Mouse (Mus musculus) WW6 (cell line): ENCODE data around the gene Pde4d.

Experiments
- DNase-seq: peaks from one replicate; pipeline ENCODE4 v3.0.0-alpha.2; 2013; ENCODE audit warnings: low read depth, low spot score

Pde4d gene

DNA sequence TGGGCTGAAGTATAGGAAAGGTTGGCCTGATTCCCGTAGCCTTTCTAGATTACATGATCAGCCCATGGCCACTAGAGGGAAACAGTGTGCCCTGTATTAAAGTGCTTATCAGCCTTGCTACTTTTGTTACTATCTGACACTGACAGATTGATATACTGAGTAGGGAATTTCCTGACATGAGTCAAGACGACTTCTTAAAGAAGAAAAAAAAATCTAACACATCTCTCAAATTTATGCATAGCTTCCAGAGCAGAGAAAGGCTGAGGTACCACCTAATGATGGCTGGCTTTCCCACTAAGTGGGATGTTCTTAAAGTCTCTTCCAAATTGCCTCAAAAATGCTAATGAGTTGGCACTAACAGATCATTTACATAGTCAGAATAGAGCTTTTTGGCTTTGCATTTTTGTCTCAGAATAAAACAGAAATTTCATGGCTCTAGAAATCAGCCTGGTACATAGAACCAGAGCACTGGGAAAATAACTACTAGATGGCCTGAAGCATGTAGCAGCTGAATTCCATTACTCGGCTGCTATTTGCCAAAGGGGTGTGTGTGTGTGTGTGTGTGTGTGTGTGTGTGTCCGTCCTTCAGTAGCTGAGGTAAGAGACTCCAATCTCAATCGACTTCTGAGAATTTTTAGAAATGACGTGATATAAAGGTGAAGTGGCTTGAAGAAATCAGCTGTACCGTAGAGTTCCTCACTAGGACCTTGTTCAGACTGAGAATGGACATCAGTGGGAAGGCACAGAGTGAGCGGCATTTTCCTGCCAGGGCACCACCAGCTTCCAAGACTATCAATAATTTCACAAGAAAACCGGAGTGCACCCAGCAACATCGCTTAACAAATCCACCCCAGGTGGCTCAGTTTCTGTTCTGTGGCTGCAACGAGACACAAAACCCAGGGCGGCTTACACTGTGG, 1108.9 kb downstream of the Pde4d start:
- DNase-seq: no peak

GRCm38 (mm10) chr13:109560261-109560660, 1110.5 kb downstream of the Pde4d start:
- no peak for DNase-seq

- DNase-seq: no peak
Measured at GRCm38 (mm10) chr13:109568638-109569468, 1119.1 kb downstream of the Pde4d start.

DNA sequence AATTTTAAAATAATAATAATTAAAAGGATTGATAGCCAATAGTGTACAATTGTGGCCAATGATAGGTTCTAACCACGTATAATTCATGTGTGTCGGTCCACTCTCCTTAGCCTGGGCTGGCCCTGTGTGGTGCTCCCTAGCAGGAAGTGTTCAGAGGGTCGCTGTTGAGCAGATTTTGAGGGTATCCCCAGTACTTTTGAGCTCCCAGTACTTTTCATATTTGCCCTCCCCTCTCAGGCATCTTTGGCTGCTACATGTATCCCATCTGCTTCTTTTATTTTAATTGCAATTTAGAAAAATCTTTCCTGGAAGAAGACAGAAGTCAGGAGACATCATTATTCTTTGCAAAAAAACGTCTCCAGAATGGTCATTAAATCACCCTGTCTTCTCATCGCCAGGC, 1119.7 kb downstream of the Pde4d start:
- DNase-seq: no peak

DNA sequence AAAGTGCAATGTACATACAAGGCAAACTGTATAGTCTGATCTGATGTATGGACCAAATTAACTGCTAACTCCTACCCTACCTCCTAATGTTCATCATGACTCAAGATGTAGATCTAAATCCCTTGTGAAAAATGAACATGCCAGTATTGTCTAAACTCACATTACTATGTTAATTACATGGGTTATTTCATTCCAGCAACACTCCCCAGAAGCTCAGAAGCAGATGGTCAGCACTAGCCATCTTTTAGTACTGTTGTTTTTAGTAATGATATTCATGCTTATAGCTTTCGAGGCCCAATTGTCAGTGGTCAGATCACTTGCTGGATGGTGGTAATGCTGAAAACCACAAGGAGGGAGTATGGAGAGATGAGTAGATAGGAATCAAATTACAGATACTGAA, 1127.0 kb downstream of the Pde4d start:
- DNase-seq: no peak

DNA sequence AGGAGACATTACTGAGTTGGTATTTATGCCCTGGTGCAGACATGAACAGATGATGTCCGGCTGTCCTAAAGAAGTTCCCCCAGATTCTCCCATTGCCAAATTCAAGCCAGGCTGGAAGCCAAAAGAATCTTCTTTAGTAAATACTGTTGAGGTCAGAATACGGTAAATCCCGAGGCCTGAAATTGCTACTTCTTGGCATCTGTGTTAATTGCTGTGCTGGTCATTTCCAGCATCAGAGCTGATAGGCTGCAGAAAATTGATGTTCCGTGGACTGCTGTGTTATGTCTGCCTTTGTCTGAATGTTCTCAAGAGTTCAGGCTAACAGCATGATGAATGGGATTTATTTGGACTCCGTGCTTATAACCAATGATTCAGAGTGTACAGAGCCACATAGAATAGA, 1127.7 kb downstream of the Pde4d start:
- DNase-seq: no peak

- no peak for DNase-seq
Measured at GRCm38 (mm10) chr13:109577901-109578300, 1128.2 kb downstream of the Pde4d start.

DNA sequence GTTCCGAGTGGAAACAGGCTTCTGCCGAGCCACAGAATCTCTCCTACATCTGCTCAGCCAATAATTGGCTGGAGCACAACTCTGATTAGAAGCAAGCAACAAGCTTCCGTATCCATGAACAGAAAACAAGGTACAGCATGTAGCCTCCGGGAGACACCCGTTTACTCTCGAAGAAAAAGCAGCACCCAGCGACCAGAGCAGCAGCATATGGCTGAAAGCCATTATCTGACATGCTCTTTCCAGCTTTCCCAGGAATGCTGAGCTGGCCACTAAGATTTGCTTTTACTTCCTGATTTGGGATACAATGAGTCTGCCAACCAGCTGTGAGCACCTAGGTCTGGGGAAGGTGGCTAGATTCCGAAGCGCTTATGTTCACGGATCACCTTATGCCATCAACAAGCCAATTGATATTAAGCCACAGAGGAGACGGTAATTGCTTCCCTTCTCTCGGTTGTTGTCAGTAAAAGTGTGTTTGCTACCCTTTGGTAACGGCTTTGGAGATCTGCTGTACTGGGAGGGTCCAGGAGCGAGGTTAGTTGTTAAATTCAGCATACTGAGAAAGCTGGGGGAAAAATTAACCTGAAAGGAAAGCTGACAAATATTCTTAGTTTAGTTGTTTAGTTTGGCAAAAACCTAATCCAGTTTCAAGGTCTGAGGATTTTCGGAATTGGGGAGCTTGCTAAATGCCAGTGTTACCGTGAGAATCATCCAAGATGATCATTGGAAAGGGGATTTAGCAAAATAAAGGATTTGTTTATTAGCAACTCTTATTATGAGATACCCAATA, 1131.7 kb downstream of the Pde4d start:
- DNase-seq: no peak

GRCm38 (mm10) chr13:109590048-109590447, 1140.3 kb downstream of the Pde4d start:
- no peak for DNase-seq

DNA sequence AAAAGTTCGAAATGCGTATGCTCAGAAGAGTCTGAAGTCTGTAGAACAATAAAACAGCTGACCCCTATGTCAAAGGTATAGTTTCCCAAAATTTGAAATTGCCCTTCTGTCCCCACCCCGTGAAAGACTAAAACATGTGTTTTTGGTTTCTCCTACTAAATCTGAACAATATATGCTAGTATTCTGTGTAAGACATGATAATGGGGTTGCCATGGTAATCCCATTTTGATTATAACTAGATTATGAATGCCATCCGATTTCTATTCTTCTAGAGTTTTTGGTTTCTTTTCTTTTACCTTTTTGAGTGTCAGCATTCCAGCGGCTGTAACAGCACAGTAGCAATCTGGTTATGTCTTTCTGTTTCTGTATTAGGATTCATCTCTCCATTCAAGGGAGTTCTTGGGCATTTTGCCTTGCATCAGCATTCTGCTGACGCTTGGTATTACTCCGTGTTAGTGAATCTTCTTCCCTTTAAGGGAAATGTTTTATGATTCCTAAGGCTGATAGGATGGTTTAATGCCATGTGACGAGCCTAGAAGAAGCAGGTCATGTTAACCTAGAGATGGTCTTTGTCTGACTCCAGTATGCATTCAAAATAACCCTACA, 1142.5 kb downstream of the Pde4d start:
- DNase-seq: no peak

GRCm38 (mm10) chr13:109599711-109600110, 1150.0 kb downstream of the Pde4d start:
- peak; percentile 63 for DNase-seq

DNA sequence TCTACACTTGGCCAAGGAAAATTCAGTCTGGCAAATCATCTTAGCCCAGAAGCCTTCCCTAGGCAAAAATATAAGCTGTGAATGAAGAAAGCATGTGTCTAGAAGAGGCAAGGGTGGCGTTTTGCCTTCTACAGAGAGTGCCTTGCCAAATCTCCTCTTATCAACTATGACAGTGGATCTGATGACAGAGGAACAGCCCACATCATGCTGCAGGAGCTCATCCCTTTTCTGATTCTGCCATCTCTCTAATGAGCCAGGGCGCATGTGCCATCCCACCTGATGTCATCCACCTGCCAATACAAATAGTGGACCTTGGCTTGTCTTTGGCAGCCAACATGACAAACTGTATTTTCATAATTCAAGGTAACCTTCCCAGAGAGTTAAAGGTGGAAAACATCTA, 1154.3 kb downstream of the Pde4d start:
- no peak for DNase-seq

DNA sequence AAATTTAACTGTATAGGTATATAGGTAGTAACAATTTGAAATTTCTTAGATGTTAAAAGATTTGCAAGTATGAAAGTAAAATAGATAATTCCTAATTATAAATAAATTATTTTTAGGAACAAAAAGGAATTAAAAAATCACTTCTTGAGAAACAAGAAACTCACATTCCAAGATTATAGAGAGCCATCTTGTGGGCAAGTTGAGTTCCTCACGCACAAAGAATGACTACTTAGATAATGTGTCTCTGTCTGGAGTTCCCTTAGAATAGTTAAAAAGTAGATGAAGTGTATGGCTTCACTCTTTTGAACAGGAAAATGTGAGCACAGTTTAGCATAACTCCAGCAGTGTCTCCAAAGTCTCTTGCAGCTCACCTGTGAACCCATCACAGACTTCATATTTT, 1155.4 kb downstream of the Pde4d start:
- no peak for DNase-seq

DNA sequence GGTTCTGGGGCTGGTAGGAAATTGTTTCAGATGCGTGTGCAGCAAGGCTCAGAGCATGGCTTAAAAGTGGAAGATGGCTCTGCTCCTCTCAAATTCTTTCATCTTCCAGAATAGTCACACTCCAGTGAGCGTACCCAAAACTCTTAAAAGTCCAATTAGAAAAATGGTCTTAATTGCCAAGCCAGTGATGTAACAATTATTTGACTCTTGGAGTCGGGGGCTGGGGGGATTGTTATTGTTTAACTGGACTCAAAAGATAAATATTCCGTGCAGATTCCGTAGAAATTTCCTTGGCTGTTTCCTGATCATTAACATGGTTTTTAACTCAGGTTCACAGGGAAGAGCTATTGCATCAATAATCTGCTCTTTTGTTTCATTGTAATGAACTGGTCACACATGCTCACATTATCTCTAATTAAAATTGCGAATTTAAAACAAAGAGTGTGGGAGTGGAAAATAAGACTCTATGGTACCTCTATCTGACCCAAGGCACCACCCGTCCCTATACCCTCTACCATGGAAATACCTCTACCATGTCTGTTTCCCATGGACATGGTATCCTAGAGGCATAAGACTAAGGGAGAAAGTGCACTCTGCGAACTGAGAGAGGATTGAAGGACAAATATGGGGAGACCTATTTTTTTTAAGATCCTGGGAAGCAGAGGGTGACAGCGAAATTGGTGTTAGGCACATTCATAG, 1159.5 kb downstream of the Pde4d start:
- no peak for DNase-seq

DNA sequence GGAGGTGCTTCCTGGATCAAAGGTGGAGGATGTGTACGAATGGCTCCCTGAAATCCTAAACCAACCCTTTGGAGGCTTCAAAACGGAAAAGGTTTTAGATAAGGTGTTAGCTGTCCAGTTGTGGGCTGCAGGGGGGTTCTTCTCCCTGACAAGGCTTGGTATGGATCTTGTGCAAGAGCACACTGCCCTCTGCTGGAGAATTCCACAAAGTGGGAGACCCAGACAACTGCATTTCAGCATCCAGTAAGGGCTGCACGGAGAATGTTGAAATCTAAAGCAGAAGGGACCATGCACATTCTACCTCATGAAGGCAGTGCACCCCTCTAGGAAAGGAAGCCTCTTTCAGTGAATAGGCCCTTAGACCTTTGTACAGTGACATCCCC, 1160.0 kb downstream of the Pde4d start:
- no peak for DNase-seq

DNA sequence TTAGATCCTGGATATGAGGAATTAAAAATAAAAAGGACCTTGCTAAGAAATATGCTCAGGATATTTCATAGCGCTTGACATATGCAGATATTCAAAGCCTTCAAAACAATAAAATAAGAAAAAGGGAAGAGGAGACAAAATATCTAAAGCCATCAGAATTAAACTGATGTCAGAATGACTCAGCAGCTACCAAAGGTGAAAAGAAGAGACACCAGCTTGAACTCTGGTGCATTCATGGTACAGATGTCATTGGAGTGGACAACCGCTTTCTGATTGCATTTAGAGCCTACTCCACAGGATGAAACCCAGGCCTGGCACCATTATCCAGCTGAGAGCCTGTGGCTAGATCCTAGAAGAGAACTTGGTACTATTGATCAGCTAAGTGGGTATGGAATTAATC, 1161.0 kb downstream of the Pde4d start:
- DNase-seq: no peak

DNA sequence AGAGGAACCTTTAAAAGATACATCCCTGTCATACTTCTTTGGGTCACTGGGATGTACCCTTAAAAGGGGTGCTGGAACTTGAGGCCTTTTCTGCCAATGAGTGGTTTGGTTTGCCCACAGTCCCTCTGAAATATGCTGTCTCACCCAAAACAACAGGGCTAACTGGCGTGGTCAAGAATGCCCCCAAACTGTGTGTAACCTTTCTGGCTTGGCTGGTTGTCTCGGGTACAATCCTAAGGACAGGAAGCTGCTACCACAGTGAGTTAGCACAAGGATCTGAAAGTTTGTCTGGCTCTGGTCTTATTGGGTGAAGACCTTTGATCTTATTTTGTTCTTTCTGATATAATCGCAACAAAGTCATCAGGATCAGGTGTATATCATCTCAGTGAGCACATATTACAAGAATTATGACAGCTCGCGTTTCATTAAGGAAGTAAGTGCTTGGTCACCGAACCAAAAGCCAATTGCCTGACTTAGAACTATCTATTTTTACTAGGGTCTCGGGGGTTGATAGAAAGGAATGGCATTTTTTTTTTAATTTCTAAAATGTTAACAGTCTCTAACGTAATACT, 1165.6 kb downstream of the Pde4d start:
- no peak for DNase-seq

- no peak for DNase-seq
Measured at GRCm38 (mm10) chr13:109615785-109616281, 1166.1 kb downstream of the Pde4d start.

DNA sequence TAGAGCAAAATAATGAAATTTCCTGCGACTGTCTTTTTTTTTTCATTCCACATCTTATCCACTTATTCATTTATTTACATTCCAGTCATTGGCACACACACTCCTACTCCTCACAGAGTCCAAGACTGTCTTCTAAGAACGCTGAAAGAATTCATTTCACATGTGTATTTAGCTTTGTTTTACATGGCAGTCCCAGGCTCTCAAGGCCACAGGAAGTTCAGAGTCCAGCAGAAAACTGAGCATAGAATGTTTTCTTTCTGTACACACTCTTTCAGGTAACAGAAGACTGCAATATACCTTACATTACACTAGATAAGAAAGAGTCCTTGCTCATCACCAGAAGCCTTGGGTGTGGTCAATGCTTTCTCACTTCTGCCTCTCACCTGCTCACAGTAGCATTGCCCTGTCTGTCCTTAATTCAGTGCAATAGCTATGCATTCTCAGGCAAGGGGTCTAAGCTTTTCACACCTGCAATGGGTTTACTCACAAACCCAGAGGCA, 1169.5 kb downstream of the Pde4d start:
- DNase-seq: no peak

- no peak for DNase-seq
Measured at GRCm38 (mm10) chr13:109622207-109622606, 1172.5 kb downstream of the Pde4d start.
